Mouse (Mus musculus) macrophage (primary cell): Measurements from ENCODE around the gene Lgals3. TPM values are rescaled to one million over a fixed set of nuclear protein-coding genes. Genes with fewer than 3 reads are reported as not detected.
A peak's percentile ranks its signal among the peaks of the same experiment; 100 is the strongest.

ENCODE experiments used
- H3K27ac ChIP-seq: fragments of 350-480 bp; formaldehyde crosslinking; 2 replicates; pipeline ENCODE4 v1.9.0; 2021
- H3K36me3 ChIP-seq: fragments of 350-480 bp; formaldehyde crosslinking; 2 replicates; pipeline ENCODE4 v1.9.0; 2021; ENCODE audit errors: inconsistent target
- H3K4me3 ChIP-seq: fragments of 350-480 bp; formaldehyde crosslinking; 2 replicates; pipeline ENCODE4 v1.9.0; 2021; ENCODE audit errors: inconsistent target
- H3K79me2 ChIP-seq: fragments of 350-480 bp; formaldehyde crosslinking; 2 replicates; pipeline ENCODE4 v1.9.0; 2021; ENCODE audit errors: inconsistent target
- WGBS: methylation state at CpG from one replicate; pipeline ENCODE4 v1.1.7; 2026; ENCODE audit warnings: inconsistent platforms; ENCODE audit not compliant: missing documents; 5-methylcytosine and 5-hydroxymethylcytosine counted together
- polyA plus RNA-seq: library from polyadenylated mRNA; stranded (reverse); fragments of 250-400 nt; gene quantifications from 3 replicates; pipeline ENCODE4 v1.2.4, GENCODE M21; 2018; ENCODE audit warnings: inconsistent platforms

The Lgals3 gene
- polyA plus RNA-seq, 1 experiment from 2014 or later = 5,299 TPM

GRCm38 (mm10) chr14:47383911-47384310, 16.4 kb downstream of the Lgals3 start:
- peaks cover 75% of the 10 kb centered on the region for H3K36me3 ChIP-seq
- WGBS = 73% methylated on average over 7 of the region's 7 CpGs
- peak overlapping the region; percentile 15 for H3K27ac ChIP-seq
- H3K4me3 ChIP-seq = no peak overlapping the region
- peaks cover 44% of the 10 kb centered on the region for H3K79me2 ChIP-seq

DNA sequence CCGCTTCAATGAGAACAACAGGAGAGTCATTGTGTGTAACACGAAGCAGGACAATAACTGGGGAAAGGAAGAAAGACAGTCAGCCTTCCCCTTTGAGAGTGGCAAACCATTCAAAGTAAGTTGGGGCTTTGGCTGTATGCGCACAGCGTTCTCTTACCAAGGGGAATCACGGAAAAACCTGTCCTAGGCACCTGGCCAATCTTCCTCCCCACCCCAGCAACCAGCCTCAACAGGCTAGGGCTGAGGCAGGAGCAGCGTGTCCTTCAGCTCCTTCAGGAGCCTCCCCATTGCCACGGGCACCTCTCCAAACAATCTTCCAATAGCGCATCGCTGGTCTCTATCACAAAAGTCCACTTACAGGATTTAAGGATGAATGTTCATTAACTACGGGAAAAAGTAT, 17.1 kb downstream of the Lgals3 start:
- Histone ChIP-seq H3K79me2 (peaks cover 36% of the 10 kb centered on the region), H3K27ac (no peak overlapping the region), H3K36me3 (peaks cover 67% of the 10 kb centered on the region), H3K4me3 (no peak overlapping the region)
- WGBS = 87% methylated on average over 10 of the region's 10 CpGs

DNA sequence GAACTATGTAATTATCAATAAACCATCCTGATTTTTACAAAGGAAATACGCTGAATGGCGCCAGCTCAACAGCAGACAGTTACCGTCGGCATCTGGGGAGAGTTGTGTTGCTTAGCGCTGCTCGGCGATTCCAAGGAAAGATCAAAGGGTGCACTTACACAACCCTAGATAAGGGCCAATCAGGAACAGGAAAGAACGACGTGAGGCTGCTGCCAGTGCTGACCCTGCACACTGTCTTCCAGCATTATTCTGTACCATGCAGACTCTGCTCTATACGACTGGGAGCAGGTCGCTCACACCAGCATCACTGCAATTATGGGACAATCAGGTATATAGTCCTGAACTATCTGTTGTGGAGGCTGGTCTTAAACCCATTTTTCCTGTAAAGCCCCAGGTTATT, 18.6 kb downstream of the Lgals3 start:
- Histone ChIP-seq H3K36me3 (peaks cover 53% of the 10 kb centered on the region), H3K79me2 (peaks cover 22% of the 10 kb centered on the region), H3K27ac (no peak overlapping the region), H3K4me3 (no peak overlapping the region)
- 92% methylated on average over 11 of the region's 11 CpGs for WGBS

DNA sequence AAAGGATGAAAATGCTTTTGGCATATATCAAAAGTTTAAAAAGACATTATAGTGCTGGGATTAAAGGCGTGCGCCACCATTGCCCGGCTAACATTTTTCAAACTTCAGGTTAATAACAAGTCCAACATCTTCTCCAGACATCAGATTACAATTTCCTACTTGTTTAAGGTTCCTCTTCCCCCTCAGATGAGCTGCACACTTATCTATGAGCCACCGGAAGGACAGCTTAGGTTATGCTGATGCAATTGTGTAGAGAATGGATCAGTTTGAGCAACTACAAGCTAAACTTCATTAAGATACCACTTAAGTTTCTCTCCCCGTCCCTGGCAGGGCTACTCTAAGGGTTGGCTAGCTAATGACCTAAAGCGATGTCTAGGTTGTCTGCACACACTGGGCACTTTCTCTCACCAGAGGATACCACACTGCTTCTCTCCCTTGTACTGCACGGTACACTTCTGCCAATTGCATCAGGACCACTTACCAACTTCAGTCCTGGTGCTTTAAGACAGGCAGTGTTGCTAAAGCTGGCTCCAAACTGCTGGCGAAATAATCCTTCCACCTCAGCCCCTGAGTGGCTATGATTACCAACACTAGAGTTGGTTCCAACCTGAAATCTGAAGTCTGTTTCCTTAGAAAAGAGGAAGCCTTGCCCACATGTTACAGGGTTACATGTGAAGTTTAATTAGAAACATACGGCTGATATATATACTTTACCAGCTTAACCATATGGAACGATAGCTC, 26.0 kb downstream of the Lgals3 start:
- no peak overlapping the region for H3K27ac ChIP-seq
- no peaks in the 10 kb centered on the region for H3K36me3 ChIP-seq
- 64% methylated on average over 9 of the region's 10 CpGs for WGBS
- H3K4me3 ChIP-seq = no peak overlapping the region
- no peaks in the 10 kb centered on the region for H3K79me2 ChIP-seq

- Histone ChIP-seq H3K79me2 (no peaks in the 10 kb centered on the region), H3K27ac (no peak overlapping the region), H3K36me3 (no peaks in the 10 kb centered on the region), H3K4me3 (no peak overlapping the region)
- 96% methylated on average over 6 of the region's 6 CpGs for WGBS
These were observed 27.5 kb downstream of the Lgals3 start for GRCm38 (mm10) chr14:47395007-47395406.

DNA sequence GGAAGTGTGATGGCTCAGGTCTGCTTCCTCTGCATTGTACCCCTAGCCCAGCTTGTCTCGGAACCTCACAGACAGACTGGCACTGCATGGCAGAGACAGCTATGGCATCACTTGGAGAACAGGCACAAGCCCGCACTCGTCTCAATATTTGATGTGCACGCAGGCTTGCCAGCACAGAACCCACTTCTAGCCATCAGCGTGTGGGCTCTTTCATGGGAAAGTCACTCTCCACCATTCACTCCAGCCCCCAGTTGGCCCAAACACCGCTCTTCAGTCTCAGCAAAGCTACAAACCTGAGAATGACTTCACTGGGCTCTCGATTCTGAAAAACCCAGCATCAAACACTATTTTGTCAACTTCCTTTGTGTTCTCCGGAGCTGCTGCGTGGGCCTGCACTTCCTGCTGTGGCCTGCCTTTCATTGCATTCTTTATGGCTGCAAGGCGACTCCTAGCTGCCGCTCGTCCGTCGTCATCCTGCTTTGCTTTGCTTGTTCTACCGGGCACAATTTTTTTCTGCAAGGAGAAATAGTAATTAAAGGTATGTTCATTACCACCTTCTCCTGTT, 28.0 kb downstream of the Lgals3 start:
- H3K36me3 ChIP-seq = no peaks in the 10 kb centered on the region
- no peak overlapping the region for H3K27ac ChIP-seq
- H3K79me2 ChIP-seq = no peaks in the 10 kb centered on the region
- 81% methylated on average over 14 of the region's 15 CpGs for WGBS
- H3K4me3 ChIP-seq = no peak overlapping the region

- H3K27ac ChIP-seq = no peak overlapping the region
- 64% methylated on average over 5 of the region's 5 CpGs for WGBS
- H3K36me3 ChIP-seq = no peaks in the 10 kb centered on the region
- H3K4me3 ChIP-seq = no peak overlapping the region
- no peaks in the 10 kb centered on the region for H3K79me2 ChIP-seq
These were observed 28.7 kb downstream of the Lgals3 start for GRCm38 (mm10) chr14:47396165-47396652.

- no peak overlapping the region for H3K27ac ChIP-seq
- H3K4me3 ChIP-seq = no peak overlapping the region
- WGBS = 96% methylated on average over 8 of the region's 8 CpGs
- H3K36me3 ChIP-seq = no peaks in the 10 kb centered on the region
- H3K79me2 ChIP-seq = no peaks in the 10 kb centered on the region
These were observed 35.2 kb downstream of the Lgals3 start for GRCm38 (mm10) chr14:47402735-47403134.

GRCm38 (mm10) chr14:47406000-47406399, 38.4 kb downstream of the Lgals3 start:
- no peak overlapping the region for H3K4me3 ChIP-seq
- H3K36me3 ChIP-seq = 0 out of 2 replicates have a peak, but pooled peaks cover 4% of the 10 kb centered on the region
- H3K27ac ChIP-seq = no peak overlapping the region
- no peaks in the 10 kb centered on the region for H3K79me2 ChIP-seq
- 95% methylated on average over 8 of the region's 9 CpGs for WGBS

DNA sequence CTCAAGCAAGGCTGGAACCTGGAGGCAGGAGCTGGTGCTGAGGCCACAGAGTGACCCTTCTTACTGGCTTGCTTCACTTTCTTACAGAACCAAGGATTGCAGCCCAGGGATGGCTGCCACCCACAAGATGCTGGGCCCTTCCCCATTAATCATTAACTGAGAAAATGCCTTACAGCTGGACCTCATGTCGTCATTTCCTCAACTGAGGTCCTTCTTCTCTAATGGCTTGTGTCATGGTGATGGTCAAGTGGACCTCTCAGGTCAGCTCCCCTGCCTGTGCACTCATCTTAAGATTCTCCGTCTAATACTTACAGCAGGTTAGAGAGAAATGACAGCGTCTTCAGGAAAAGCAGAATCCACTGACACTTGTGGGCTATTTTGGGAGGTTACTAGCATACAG, 49.8 kb downstream of the Lgals3 start:
- Histone ChIP-seq H3K79me2 (peaks cover 31% of the 10 kb centered on the region), H3K27ac (peak overlapping the region; percentile 56), H3K4me3 (peak overlapping the region; percentile 62), H3K36me3 (no peaks in the 10 kb centered on the region)
- WGBS = 49% methylated on average over 3 of the region's 3 CpGs

- peak within 1 kb of the TSS; percentile 56 for H3K27ac ChIP-seq
- WGBS = 2% methylated on average over 36 of the region's 36 CpGs
- peak within 1 kb of the TSS; percentile 62 for H3K4me3 ChIP-seq
- H3K36me3 ChIP-seq = no peaks in the 10 kb centered on the region
- peaks cover 31% of the 10 kb centered on the region for H3K79me2 ChIP-seq
These were observed 50.5 kb downstream of the Lgals3 start, which contains the start of gene Dlgap5 for GRCm38 (mm10) chr14:47417775-47418665. Gene Dlgap5, minus strand, starts transcription at chr14:47418407.

GRCm38 (mm10) chr14:47418666-47418991, 51.1 kb downstream of the Lgals3 start:
- peak overlapping the region; percentile 56 for H3K27ac ChIP-seq

DNA sequence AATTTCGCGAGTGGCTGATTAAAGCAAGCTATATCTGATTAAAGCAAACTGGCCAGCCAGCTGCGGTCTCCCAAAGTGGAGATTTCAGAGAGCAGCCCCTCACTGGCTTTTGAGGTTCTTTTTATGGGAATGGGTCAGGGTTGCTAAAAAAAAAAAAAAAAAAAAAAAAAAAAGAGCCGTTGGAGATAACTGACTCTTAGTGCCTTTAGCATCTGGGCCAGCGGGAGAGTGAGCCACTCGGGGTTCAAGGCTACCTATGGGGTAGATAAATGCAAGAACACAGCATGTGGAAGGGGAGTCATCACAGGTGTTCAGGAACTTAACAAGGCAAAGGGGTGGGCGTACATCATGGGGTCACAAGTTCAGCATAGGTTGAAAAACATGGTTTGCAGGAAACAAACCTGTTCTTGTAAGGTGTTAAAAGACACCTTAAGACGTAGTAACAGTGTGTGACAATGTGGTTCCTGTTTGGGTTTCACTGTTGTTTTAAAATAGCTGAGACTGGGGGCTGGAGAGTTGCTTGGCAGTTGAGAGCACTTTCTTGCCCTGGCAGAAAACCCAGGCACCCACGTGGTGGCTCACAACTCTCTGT, 51.6 kb downstream of the Lgals3 start:
- 89% methylated on average over 8 of the region's 9 CpGs for WGBS
- Histone ChIP-seq H3K27ac (no peak overlapping the region), H3K4me3 (no peak overlapping the region), H3K36me3 (no peaks in the 10 kb centered on the region), H3K79me2 (peaks cover 31% of the 10 kb centered on the region)

More at GRCm38 (mm10) chr14:47418666-47418991, 51.1 kb downstream of the Lgals3 start:
- Histone ChIP-seq H3K4me3 (peak overlapping the region; percentile 62), H3K36me3 (no peaks in the 10 kb centered on the region), H3K79me2 (peaks cover 31% of the 10 kb centered on the region)
- 66% methylated on average over 5 of the region's 5 CpGs for WGBS

DNA sequence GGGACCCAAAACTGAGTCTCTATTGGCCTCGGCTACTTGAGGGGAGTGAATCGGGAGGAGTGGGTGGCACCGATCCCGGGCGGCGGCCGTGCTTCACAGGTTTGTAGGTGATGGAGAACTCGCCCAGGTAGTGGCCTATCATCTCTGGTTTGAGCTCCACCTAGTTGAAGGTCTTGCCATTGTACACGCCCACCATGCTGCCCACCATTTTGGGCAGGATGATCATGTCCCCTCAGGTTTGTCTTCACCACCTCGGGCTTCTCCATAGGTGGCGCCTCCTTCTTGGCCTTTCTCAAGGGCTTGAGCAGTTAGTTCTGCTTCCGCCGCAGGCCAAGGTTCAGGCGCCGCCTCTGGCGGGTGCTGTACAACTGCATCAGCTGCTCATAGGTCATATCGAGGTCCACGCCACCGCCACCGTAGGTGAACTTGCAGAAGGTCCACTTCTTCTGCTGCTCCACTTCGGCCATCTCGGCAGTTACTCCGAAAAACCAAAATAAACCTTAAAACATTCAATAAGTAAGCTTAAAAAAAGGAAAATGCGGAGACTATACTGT, 52.2 kb downstream of the Lgals3 start:
- Histone ChIP-seq H3K36me3 (no peaks in the 10 kb centered on the region), H3K79me2 (peaks cover 30% of the 10 kb centered on the region), H3K27ac (no peak overlapping the region), H3K4me3 (no peak overlapping the region)
- 92% methylated on average over 24 of the region's 24 CpGs for WGBS
